Mouse (Mus musculus): Measurements from ENCODE around the gene Hsbp1. TPM values are rescaled to one million over a fixed set of nuclear protein-coding genes. Genes with fewer than 3 reads are reported as not detected.
"Not testable (repeated sequence)": the region's sequence is repeated elsewhere in the genome, so short reads cannot be mapped to it uniquely, and the experiment has no call there.

Hsbp1 gene
- polyA plus RNA-seq, 1 experiment from 2014 or later, result 264 TPM

GRCm38 (mm10) chr8:119374716-119375115 lies 30.4 kb downstream of the Hsbp1 start:
- not testable (repeated sequence) for H3K9me3 ChIP-seq (ENCODE audit: control insufficient read depth, low read length); H3K4me3 ChIP-seq (ENCODE audit: low read length); H3K27ac ChIP-seq (ENCODE audit: low read length); H3K4me2 ChIP-seq (ENCODE audit: low read depth, low read length); H3K27me3 ChIP-seq (replicated peaks; ENCODE audit: control insufficient read depth, insufficient read depth, low read length); ATAC-seq; H3K36me3 ChIP-seq (ENCODE audit: control insufficient read depth, insufficient read depth, low read length); H3K4me1 ChIP-seq (ENCODE audit: control insufficient read depth, insufficient read depth, low read length); H3K9ac ChIP-seq (ENCODE audit: low read depth, low read length)
- WGBS, result 70% methylated on average over 9 of the region's 9 CpGs

DNA sequence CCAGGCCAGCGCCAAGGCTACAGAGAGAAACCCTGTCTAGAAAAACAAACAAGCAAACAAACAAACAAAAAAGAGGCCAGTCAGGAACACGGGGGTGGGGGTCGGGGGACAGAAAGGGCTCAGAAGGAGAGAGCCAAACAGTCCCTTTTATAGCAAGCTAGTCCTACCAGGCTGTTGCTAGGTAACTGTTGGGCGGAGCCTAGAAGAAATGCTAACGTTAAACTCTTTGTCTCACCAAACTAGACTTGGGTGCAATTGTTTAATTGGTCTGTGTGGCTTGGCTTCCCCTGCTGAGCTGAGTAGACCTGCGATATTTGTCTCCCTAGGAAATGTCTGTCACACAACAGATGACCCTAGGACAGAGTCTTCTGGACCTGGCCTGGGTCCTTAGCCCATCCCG lies 34.2 kb downstream of the Hsbp1 start:
- no peaks in the 10 kb centered on the region for H3K9me3 ChIP-seq (ENCODE audit: control insufficient read depth, low read length)
- H3K4me1 ChIP-seq (ENCODE audit: control insufficient read depth, insufficient read depth, low read length), result no peaks in the 10 kb centered on the region
- no peaks in the 10 kb centered on the region for H3K36me3 ChIP-seq (ENCODE audit: control insufficient read depth, insufficient read depth, low read length)
- no peak overlapping the region for H3K4me3 ChIP-seq (ENCODE audit: low read length)
- no peak overlapping the region for H3K4me2 ChIP-seq (ENCODE audit: low read depth, low read length)
- ATAC-seq, result no peak
- no peak overlapping the region for H3K9ac ChIP-seq (ENCODE audit: low read depth, low read length)
- 70% methylated on average over 7 of the region's 7 CpGs for WGBS
- no peaks in the 10 kb centered on the region for H3K27me3 ChIP-seq (replicated peaks; ENCODE audit: control insufficient read depth, insufficient read depth, low read length)
- no peak overlapping the region for H3K27ac ChIP-seq (ENCODE audit: low read length)

- Histone ChIP-seq H3K4me2 (ENCODE audit: low read depth, low read length) (no peak overlapping the region), H3K4me3 (ENCODE audit: low read length) (no peak overlapping the region), H3K27me3 (replicated peaks; ENCODE audit: control insufficient read depth, insufficient read depth, low read length) (no peaks in the 10 kb centered on the region), H3K9ac (ENCODE audit: low read depth, low read length) (no peak overlapping the region), H3K4me1 (ENCODE audit: control insufficient read depth, insufficient read depth, low read length) (no peaks in the 10 kb centered on the region), H3K36me3 (ENCODE audit: control insufficient read depth, insufficient read depth, low read length) (no peaks in the 10 kb centered on the region), H3K27ac (ENCODE audit: low read length) (no peak overlapping the region), H3K9me3 (ENCODE audit: control insufficient read depth, low read length) (no peaks in the 10 kb centered on the region)
- WGBS, result 49% methylated on average over 4 of the region's 4 CpGs
- ATAC-seq, result no peak
Measured at GRCm38 (mm10) chr8:119380619-119381018, 36.3 kb downstream of the Hsbp1 start.

DNA sequence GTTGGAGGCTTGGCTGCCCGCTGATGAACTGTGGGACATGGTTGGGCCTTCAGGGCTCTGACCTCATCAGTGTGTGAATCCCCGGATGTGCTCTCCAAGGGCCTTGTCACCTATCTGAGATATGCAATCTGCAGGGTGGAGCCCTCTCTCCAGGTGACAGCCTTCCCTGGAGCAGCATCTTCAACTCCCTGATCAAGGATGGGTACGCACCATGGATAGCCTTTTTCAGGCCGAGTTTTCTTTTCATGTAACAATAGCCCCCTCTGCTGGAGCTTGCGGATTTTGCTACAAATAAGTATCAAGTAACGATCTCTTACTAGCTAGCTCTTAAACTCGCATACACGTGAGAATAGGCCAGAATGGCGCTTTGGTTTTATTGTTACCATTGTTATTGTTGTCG lies 40.2 kb downstream of the Hsbp1 start:
- Histone ChIP-seq H3K4me2 (ENCODE audit: low read depth, low read length) (no peak overlapping the region), H3K27ac (ENCODE audit: low read length) (no peak overlapping the region), H3K36me3 (ENCODE audit: control insufficient read depth, insufficient read depth, low read length) (no peaks in the 10 kb centered on the region), H3K4me3 (ENCODE audit: low read length) (no peak overlapping the region), H3K9me3 (ENCODE audit: control insufficient read depth, low read length) (no peaks in the 10 kb centered on the region), H3K4me1 (ENCODE audit: control insufficient read depth, insufficient read depth, low read length) (no peaks in the 10 kb centered on the region), H3K9ac (ENCODE audit: low read depth, low read length) (no peak overlapping the region), H3K27me3 (replicated peaks; ENCODE audit: control insufficient read depth, insufficient read depth, low read length) (no peaks in the 10 kb centered on the region)
- ATAC-seq, result no peak
- 20% methylated on average over 10 of the region's 10 CpGs for WGBS

GRCm38 (mm10) chr8:119385854-119386253 lies 41.6 kb downstream of the Hsbp1 start:
- Histone ChIP-seq H3K27me3 (replicated peaks; ENCODE audit: control insufficient read depth, insufficient read depth, low read length) (no peaks in the 10 kb centered on the region), H3K9me3 (ENCODE audit: control insufficient read depth, low read length) (no peaks in the 10 kb centered on the region), H3K4me3 (ENCODE audit: low read length) (no peak overlapping the region), H3K9ac (ENCODE audit: low read depth, low read length) (no peak overlapping the region), H3K27ac (ENCODE audit: low read length) (no peak overlapping the region), H3K4me2 (ENCODE audit: low read depth, low read length) (no peak overlapping the region), H3K4me1 (ENCODE audit: control insufficient read depth, insufficient read depth, low read length) (no peaks in the 10 kb centered on the region), H3K36me3 (ENCODE audit: control insufficient read depth, insufficient read depth, low read length) (no peaks in the 10 kb centered on the region)
- WGBS, result 73% methylated on average over 6 of the region's 6 CpGs
- ATAC-seq, result no peak

DNA sequence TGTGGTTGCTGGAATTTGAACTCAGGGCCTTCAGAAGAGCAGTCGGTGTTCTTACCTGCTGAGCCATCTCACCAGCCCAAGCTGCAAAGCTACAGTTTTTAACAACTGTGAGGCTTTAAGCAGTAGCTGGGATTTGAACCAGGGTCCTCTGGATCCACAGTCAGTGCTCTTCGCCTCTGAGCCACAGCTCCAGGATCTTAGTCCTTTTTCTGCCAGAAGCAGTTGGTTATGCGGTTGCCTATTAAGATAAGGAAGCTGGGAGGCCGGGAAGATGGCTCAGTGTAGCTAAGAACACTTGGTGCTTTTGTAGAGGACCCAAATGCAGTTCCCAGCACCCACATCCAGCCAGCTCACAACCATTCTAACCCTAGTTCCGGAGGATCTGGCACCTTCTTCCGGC lies 42.7 kb downstream of the Hsbp1 start:
- ATAC-seq, result no peak
- H3K27ac ChIP-seq (ENCODE audit: low read length), result no peak overlapping the region
- 82% methylated on average over 6 of the region's 6 CpGs for WGBS
- no peaks in the 10 kb centered on the region for H3K27me3 ChIP-seq (replicated peaks; ENCODE audit: control insufficient read depth, insufficient read depth, low read length)
- no peaks in the 10 kb centered on the region for H3K36me3 ChIP-seq (ENCODE audit: control insufficient read depth, insufficient read depth, low read length)
- H3K9me3 ChIP-seq (ENCODE audit: control insufficient read depth, low read length), result no peaks in the 10 kb centered on the region
- no peak overlapping the region for H3K9ac ChIP-seq (ENCODE audit: low read depth, low read length)
- no peak overlapping the region for H3K4me2 ChIP-seq (ENCODE audit: low read depth, low read length)
- H3K4me1 ChIP-seq (ENCODE audit: control insufficient read depth, insufficient read depth, low read length), result no peaks in the 10 kb centered on the region
- no peak overlapping the region for H3K4me3 ChIP-seq (ENCODE audit: low read length)

DNA sequence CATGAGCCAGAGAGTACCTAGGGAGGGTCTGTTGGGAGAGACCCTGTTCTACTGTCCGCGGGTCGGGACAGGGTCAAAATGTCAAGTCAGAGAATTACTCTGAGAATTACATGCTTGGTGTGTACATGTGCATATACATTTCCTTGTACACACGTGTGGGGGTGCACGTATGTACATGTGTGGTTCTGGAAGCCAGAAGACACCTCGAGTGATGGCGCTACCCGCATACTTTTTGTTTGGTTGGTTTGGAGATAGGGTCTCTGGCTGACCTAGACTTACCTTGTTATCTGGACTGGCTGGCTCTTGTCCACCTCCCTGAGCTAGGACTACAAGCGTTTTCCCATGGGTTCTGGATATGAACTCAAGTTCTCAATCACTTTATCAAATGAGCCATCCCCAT lies 49.8 kb downstream of the Hsbp1 start:
- H3K4me3 ChIP-seq (ENCODE audit: low read length), result peak overlapping the region; percentile 87
- H3K36me3 ChIP-seq (ENCODE audit: control insufficient read depth, insufficient read depth, low read length), result no peaks in the 10 kb centered on the region
- 73% methylated on average over 9 of the region's 9 CpGs for WGBS
- ATAC-seq, result peak; percentile 0; the same call in 1 of the 2 replicates
- H3K9ac ChIP-seq (ENCODE audit: low read depth, low read length), result peak overlapping the region; percentile 92
- peak overlapping the region; percentile 97 for H3K4me2 ChIP-seq (ENCODE audit: low read depth, low read length)
- peaks cover 11% of the 10 kb centered on the region for H3K4me1 ChIP-seq (ENCODE audit: control insufficient read depth, insufficient read depth, low read length)
- no peaks in the 10 kb centered on the region for H3K9me3 ChIP-seq (ENCODE audit: control insufficient read depth, low read length)
- H3K27ac ChIP-seq (ENCODE audit: low read length), result peak overlapping the region; percentile 69; the same call in 1 of the 2 replicates
- H3K27me3 ChIP-seq (replicated peaks; ENCODE audit: control insufficient read depth, insufficient read depth, low read length), result no peaks in the 10 kb centered on the region

DNA sequence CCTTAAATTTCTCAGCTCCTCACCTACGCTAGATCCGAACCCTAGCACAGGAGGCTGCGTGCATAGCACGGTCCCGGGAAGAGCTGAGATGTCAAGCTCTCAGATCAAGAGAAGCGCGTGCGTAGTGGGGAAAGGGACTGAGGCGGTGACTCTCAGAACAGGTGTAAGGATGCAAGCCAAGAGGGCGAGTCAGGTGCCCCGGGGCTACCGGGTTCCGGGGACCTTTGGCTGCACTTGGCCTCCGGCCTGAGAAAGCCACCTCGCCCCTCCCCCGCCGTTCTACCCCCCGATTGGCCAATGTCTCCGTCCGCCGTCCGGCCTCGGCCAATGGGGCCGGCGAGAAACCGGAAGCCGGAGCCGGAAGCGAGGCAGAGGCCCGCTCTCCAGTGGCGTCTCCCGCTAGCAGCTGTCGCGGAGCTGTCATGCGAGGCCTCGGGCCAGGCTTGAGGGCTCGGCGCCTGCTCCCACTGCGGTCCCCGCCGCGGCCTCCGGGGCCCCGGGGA lies 50.3 kb downstream of the Hsbp1 start, which contains the start of gene Mlycd:
Mlycd (plus strand) TSS at position 355 of the 503 bp plus-strand sequence.
- H3K4me2 ChIP-seq (ENCODE audit: low read depth, low read length), result peak within 1 kb of the TSS; percentile 97
- H3K27ac ChIP-seq (ENCODE audit: low read length), result peak within 1 kb of the TSS; percentile 80
- H3K4me1 ChIP-seq (ENCODE audit: control insufficient read depth, insufficient read depth, low read length), result peaks cover 14% of the 10 kb centered on the region
- 2% methylated on average over 43 of the region's 44 CpGs for WGBS
- H3K9ac ChIP-seq (ENCODE audit: low read depth, low read length), result peak within 1 kb of the TSS; percentile 92
- ATAC-seq, result peak; percentile 94
- no peaks in the 10 kb centered on the region for H3K9me3 ChIP-seq (ENCODE audit: control insufficient read depth, low read length)
- H3K4me3 ChIP-seq (ENCODE audit: low read length), result peak within 1 kb of the TSS; percentile 87
- H3K27me3 ChIP-seq (replicated peaks; ENCODE audit: control insufficient read depth, insufficient read depth, low read length), result no peaks in the 10 kb centered on the region
- no peaks in the 10 kb centered on the region for H3K36me3 ChIP-seq (ENCODE audit: control insufficient read depth, insufficient read depth, low read length)

DNA sequence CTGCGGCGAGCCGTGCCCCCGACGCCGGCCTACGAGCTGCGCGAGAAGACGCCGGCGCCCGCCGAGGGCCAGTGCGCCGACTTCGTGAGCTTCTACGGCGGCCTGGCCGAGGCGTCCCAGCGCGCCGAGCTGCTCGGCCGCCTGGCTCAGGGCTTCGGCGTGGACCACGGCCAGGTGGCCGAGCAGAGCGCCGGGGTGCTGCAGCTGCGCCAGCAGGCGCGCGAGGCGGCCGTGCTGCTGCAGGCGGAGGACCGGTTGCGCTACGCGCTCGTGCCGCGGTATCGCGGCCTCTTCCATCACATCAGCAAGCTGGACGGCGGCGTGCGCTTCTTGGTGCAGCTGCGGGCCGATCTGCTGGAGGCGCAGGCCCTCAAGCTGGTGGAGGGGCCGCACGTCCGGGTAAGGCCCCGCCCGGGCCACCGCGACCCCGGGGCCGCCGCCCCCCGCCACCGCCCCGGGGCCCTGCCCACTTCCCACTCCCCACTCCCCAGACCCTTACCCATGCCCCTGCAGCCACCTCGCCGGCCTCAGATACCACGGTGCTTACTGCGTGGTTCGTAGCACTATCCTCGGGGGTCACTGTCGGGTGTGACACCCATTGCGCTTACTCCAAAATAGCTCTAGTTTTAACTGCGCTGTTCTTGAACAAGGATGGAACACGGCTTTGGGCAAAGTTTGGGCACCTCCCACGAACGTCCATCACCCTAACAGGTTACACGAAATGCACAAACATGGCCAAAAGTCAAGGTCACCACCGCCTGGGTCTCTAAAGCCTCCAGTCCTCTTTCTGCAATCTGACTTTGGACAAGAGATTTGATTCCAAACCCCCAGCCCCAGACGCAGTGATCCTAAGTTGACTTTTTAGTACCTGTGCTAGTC lies 51.0 kb downstream of the Hsbp1 start:
- ATAC-seq, result peak; percentile 50
- 5% methylated on average over 79 of the region's 83 CpGs for WGBS

More for the DNA sequence above, 51.0 kb downstream of the Hsbp1 start:
- Histone ChIP-seq H3K27ac (ENCODE audit: low read length) (peak overlapping the region; percentile 80), H3K4me2 (ENCODE audit: low read depth, low read length) (peak overlapping the region; percentile 97), H3K36me3 (ENCODE audit: control insufficient read depth, insufficient read depth, low read length) (no peaks in the 10 kb centered on the region), H3K9ac (ENCODE audit: low read depth, low read length) (peak overlapping the region; percentile 92), H3K9me3 (ENCODE audit: control insufficient read depth, low read length) (no peaks in the 10 kb centered on the region), H3K27me3 (replicated peaks; ENCODE audit: control insufficient read depth, insufficient read depth, low read length) (no peaks in the 10 kb centered on the region), H3K4me1 (ENCODE audit: control insufficient read depth, insufficient read depth, low read length) (peaks cover 19% of the 10 kb centered on the region), H3K4me3 (ENCODE audit: low read length) (peak overlapping the region; percentile 87)

Measured in intestine, embryonic 16.5 days (tissue).